Mouse (Mus musculus): ENCODE results near the gene St3gal2.

DNA sequence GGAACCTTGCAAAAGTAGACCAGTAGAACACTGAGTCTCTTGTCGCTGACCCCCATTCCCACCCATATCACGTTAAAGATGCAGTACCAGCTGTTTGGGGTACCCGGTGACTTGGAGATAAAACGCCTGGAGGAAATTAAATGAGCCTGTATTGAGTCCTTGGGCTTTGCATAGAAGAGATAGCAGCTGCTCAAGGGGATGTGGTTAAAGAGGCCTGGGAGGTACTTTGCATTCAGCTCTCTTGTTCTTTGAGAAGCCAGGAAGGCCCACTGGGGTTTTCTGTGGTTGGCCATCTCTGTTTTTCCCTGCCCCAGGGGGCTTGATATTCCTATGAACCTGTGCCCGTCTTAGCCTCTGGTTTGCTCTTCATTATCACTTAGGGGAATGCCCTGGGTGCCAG is 9.3 kb downstream of the St3gal2 start:
- no peak for TF ChIP-seq CTCF (IDR thresholded peaks at IDR 0.05; ENCODE audit: borderline replicate concordance, insufficient read depth, low read length)
- TF ChIP-seq POLR2A (IDR thresholded peaks at IDR 0.05; ENCODE audit: low read depth, low read length), result no peak
